Mouse (Mus musculus) liver, embryonic 11.5 days (tissue): ENCODE data around the gene Togaram1. TPM values are rescaled to one million over a fixed set of nuclear protein-coding genes. Genes with fewer than 3 reads are reported as not detected.

ENCODE experiments used
- ATAC-seq: fragments of 200-750 bp; cut with Nextera tagmentation; replicated peaks from 2 replicates; pipeline ENCODE4 v1.8.0; 2017; ENCODE audit warnings: moderate number of reproducible peaks, mild to moderate bottlenecking, moderate TSS enrichment, moderate library complexity; ENCODE audit not compliant: low FRiP score
- DNase-seq: peaks from one replicate; pipeline ENCODE4 v3.0.0-alpha.2; 2017; ENCODE audit warnings: low spot score
- H3K27ac ChIP-seq: fragments of 300-500 bp; sonication (generic); 2 replicates; pipeline ENCODE4 v1.5.1; 2014; ENCODE audit warnings: mild to moderate bottlenecking, low read depth, low read length, control low read depth
- H3K27me3 ChIP-seq: fragments of 300-500 bp; sonication (generic); replicated peaks from 2 replicates; pipeline ENCODE4 v1.6.1; 2014; ENCODE audit warnings: low read length, mixed read lengths; ENCODE audit not compliant: control insufficient read depth, insufficient read depth
- H3K36me3 ChIP-seq: fragments of 300-500 bp; sonication (generic); 2 replicates; pipeline ENCODE4 v1.6.1; 2014; ENCODE audit warnings: mild to moderate bottlenecking, low read length, moderate library complexity, mixed read lengths; ENCODE audit not compliant: control insufficient read depth, insufficient read depth
- H3K4me1 ChIP-seq: fragments of 300-500 bp; sonication (generic); replicated peaks from 2 replicates; pipeline ENCODE4 v1.6.1; 2014; ENCODE audit warnings: low read length, mixed read lengths; ENCODE audit not compliant: control insufficient read depth, insufficient read depth
- H3K4me2 ChIP-seq: fragments of 300-500 bp; sonication (generic); 2 replicates; pipeline ENCODE4 v1.6.1; 2014; ENCODE audit warnings: mild to moderate bottlenecking, control low read depth, moderate library complexity
- H3K4me3 ChIP-seq: fragments of 300-500 bp; sonication (generic); 2 replicates; pipeline ENCODE4 v1.5.1; 2014; ENCODE audit warnings: low read depth, low read length, control low read depth
- H3K9ac ChIP-seq: fragments of 300-500 bp; sonication (generic); 2 replicates; pipeline ENCODE4 v1.6.1; 2014; ENCODE audit warnings: low read depth, low read length, control low read depth
- H3K9me3 ChIP-seq: fragments of 300-500 bp; sonication (generic); 2 replicates; pipeline ENCODE4 v1.6.1; 2016; ENCODE audit warnings: low read length, inconsistent platforms, mixed read lengths; ENCODE audit not compliant: control insufficient read depth
- WGBS: fragments of 180-500 bp; shearing (Covaris S2); extraction: QIAGEN DNeasy Blood & Tissue Kit; methylation state at CpG from one replicate; pipeline ENCODE4 v1.1.7; 2014; 5-methylcytosine and 5-hydroxymethylcytosine counted together
- polyA plus RNA-seq: library from polyadenylated mRNA; unstranded; fragments of >200 nt; fragmentation: Nextera tagmentation; extraction: Ambion mirVana; gene quantifications from 2 replicates; pipeline ENCODE4 v1.2.1, GENCODE M21; 2014

Togaram1 gene
- polyA plus RNA-seq, 1 experiment from 2014 or later, result 24.7 TPM

- H3K4me1 ChIP-seq, result 0 out of 2 replicates have a peak, but pooled peaks cover 5% of the 10 kb centered on the region
- H3K4me3 ChIP-seq, result no peak overlapping the region
- H3K27me3 ChIP-seq, result no peaks in the 10 kb centered on the region
- H3K36me3 ChIP-seq, result peaks cover 13% of the 10 kb centered on the region; the same call in 1 of the 2 replicates
- no peak overlapping the region for H3K27ac ChIP-seq
- WGBS, result 78% methylated on average over 4 of the region's 4 CpGs
- H3K4me2 ChIP-seq, result no peak overlapping the region
- no peak for ATAC-seq
- DNase-seq, result no peak
- no peak overlapping the region for H3K9ac ChIP-seq
- no peaks in the 10 kb centered on the region for H3K9me3 ChIP-seq
Observed at GRCm38 (mm10) chr12:65068409-65068808, 102.8 kb downstream of the Togaram1 start.

Other genes with a start within 250 kb of the Togaram1 start
- gene Gm527, start 47.9 kb upstream of the Togaram1 start, polyA plus RNA-seq, result 0.81 and 0.97 TPM in 2 replicates
- gene Klhl28, start 270 bp upstream of the Togaram1 start, polyA plus RNA-seq, result 7.7 and 8.2 TPM in 2 replicates
- 46.1 and 46.8 TPM in 2 replicates for gene Prpf39, start 70.5 kb downstream of the Togaram1 start, polyA plus RNA-seq
- 388 and 394 TPM in 2 replicates for gene Fkbp3, start 108.2 kb downstream of the Togaram1 start, polyA plus RNA-seq
- gene Fancm, start 109.8 kb downstream of the Togaram1 start, polyA plus RNA-seq, result 9.6 and 10.9 TPM in 2 replicates
- gene Mis18bp1, start 206.8 kb downstream of the Togaram1 start, polyA plus RNA-seq, result 50.5 and 57.7 TPM in 2 replicates